Mouse (Mus musculus): ENCODE data around the gene H2-Ab1.
"Not testable (repeated sequence)": the region's sequence is repeated elsewhere in the genome, so short reads cannot be mapped to it uniquely, and the experiment has no call there.

The H2-Ab1 gene

GRCm38 (mm10) chr17:34309683-34310385 is 52.3 kb downstream of the H2-Ab1 start:
- peak; percentile 56 for DNase-seq

DNA sequence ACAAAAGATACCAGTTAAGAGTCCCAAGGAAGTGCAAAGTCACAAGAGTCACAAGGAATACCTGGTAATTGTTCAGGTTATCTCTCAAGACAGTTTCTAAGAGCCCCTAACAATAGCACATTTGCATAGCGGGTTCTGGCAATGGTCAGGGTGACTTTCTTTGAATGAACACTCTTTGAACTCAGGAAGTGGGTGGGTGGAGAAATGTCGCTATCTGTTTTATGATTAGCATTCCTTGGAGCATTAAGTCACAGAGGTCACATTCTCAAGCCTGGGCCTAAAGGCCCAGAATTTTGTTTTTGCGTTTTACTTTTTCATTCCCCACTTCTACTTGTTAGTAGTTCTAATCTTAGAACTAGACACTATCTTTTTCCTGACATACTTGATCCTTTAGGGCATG is 53.0 kb downstream of the H2-Ab1 start:
- not testable (repeated sequence) for DNase-seq

DNA sequence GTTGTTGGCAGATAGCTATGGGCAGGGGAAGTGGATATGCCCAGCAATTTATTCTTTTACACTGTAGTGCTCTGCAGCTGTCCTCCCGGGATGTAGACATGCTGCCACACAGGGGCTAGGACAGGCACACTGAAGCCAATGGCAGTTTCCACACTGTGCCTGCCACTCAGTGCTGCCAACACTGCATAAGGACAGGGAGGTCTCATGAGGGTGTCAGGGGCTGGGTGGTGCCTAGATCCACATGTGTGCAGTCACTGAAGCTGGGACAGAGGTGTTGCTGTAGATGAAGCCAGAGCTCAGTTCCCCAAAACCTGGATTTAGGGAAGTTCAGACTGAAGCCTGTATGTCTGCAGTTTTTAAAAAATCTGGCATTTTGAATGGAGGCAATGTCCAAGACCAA is 54.7 kb downstream of the H2-Ab1 start:
- no peak for DNase-seq

GRCm38 (mm10) chr17:34313393-34313792 is 55.9 kb downstream of the H2-Ab1 start:
- peak; percentile 28 for DNase-seq

DNA sequence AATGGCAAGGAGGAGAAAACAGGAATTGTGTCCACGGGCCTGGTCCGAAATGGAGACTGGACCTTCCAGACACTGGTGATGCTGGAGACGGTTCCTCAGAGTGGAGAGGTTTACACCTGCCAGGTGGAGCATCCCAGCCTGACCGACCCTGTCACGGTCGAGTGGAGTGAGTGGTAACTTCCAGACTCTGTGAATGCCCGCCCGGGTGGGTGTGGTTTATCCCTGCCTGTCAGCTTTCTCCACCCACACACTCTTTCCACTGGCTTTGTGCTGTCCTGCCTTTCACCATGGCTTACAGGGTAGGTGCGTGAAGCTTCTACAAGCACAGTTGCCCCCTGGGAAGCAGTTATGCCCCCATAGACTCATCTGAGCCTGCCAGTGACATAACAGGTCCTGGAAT is 56.8 kb downstream of the H2-Ab1 start:
- DNase-seq = no peak

- DNase-seq = no peak
These were observed 58.0 kb downstream of the H2-Ab1 start for GRCm38 (mm10) chr17:34315512-34315911.

- DNase-seq = no peak
These were observed 59.2 kb downstream of the H2-Ab1 start for GRCm38 (mm10) chr17:34316697-34317096.

DNA sequence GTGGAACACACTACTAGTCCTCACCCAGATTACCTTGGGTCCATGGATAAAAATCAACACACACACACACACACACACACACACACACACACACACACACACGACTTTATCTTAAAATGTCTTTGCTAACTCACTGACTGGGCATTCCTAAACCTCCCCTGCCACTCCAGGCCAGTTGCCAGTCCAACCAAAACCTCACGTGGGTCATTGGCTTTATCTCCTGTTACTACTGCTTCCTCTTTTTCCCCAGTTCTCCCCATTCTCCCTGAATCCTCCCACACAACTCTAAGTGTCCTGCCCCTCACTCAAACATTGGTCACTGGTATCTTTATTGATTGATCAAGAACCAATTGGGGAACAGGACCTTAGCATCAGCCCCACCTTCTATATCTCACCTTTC is 59.8 kb downstream of the H2-Ab1 start:
- DNase-seq = no peak
